Mouse (Mus musculus): ENCODE measurements around the gene Olfr320. TPM values are rescaled to one million over a fixed set of nuclear protein-coding genes. Genes with fewer than 3 reads are reported as not detected.

Gene Olfr320
- polyA plus RNA-seq (2015; fragmentation: Nextera tagmentation; extraction: Ambion mirVana), result not detected in 2 replicates

DNA sequence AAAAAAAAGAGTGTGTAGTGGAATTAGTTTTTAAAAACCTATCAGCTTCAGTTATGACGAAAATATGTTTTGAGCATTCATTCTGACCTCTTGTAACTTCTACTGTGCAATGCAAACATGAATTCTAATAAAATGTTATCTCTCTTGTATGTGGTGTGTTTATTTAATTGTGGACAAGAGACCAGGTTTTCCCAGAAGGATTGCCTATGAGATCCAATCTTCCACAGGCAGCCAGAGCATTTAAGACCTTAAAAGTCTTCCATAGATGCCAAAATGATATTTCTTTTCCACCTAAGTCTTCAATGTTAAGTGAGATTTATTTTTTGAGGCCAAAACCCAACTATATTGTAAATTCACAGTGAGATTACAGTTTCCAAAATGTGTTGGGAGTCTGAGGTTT is at the start of gene Olfr320:
TSS of gene Olfr320 (plus strand) at position 301 of the 400 bp plus-strand sequence.
- WGBS, result 74% methylated on average over 1 of the region's 1 CpGs
- Histone ChIP-seq H3K4me1 (no peaks in the 10 kb centered on the region), H3K9ac (no peak within 1 kb of the TSS), H3K27ac (replicated peaks) (no peak within 1 kb of the TSS), H3K36me3 (no peaks in the 10 kb centered on the region), H3K9me3 (replicated peaks) (no peaks in the 10 kb centered on the region), H3K4me3 (replicated peaks) (no peak within 1 kb of the TSS), H3K27me3 (no peaks in the 10 kb centered on the region), H3K4me2 (replicated peaks) (no peak within 1 kb of the TSS)
- no peak for ATAC-seq (ENCODE audit: insufficient number of reproducible peaks, low FRiP score, low TSS enrichment, low read depth)

- H3K27me3 ChIP-seq, result peaks cover 15% of the 10 kb centered on the region; the same call in 1 of the 2 replicates
- H3K4me3 ChIP-seq (replicated peaks), result no peak overlapping the region
- no peaks in the 10 kb centered on the region for H3K4me1 ChIP-seq
- no peaks in the 10 kb centered on the region for H3K36me3 ChIP-seq
- no peak overlapping the region for H3K9ac ChIP-seq
- no peak overlapping the region for H3K27ac ChIP-seq (replicated peaks)
- H3K9me3 ChIP-seq (replicated peaks), result no peaks in the 10 kb centered on the region
- H3K4me2 ChIP-seq (replicated peaks), result no peak overlapping the region
- WGBS, result 61% methylated on average over 4 of the region's 4 CpGs
- no peak for ATAC-seq (ENCODE audit: insufficient number of reproducible peaks, low FRiP score, low TSS enrichment, low read depth)
Observed at GRCm38 (mm10) chr11:58634878-58635277, 46.0 kb upstream of the Olfr320 start.

DNA sequence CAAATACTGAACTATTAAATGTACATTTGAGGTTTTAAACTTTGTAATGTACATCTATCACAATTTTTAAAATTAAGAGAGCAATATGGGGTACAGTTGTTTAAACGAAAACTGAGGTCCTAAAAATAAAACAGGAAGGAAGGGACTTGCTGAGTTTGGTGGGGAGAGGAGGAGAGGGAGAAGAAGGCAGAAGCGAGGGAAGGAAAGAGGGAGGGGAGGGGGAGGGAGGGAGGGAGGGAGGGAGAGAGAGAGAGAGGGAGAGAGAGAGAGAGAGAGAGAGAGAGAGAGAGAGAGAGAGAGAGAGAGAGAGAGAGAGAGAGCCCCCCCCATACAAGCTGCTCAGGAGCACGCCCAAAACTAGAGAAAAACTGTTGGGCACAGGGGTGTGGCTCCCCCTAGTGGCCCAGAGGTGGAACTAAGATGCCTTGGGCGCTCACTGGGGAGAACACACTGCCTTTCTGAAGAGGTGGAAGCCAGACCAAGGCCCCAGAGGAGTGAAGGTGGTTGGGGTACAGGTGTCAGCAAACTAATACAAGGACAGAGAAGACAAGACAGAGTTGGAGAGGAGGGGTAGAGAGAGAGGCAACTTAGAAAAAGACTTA is 44.4 kb upstream of the Olfr320 start:
- no peak overlapping the region for H3K4me3 ChIP-seq (replicated peaks)
- no peaks in the 10 kb centered on the region for H3K36me3 ChIP-seq
- H3K27ac ChIP-seq (replicated peaks), result no peak overlapping the region
- WGBS, result 10% methylated on average over 3 of the region's 4 CpGs
- H3K9me3 ChIP-seq (replicated peaks), result no peaks in the 10 kb centered on the region
- no peak for ATAC-seq (ENCODE audit: insufficient number of reproducible peaks, low FRiP score, low TSS enrichment, low read depth)
- H3K9ac ChIP-seq, result no peak overlapping the region
- H3K27me3 ChIP-seq, result peaks cover 30% of the 10 kb centered on the region
- peaks cover 9% of the 10 kb centered on the region for H3K4me1 ChIP-seq
- H3K4me2 ChIP-seq (replicated peaks), result no peak overlapping the region

- H3K4me3 ChIP-seq (replicated peaks), result no peak overlapping the region
- peaks cover 9% of the 10 kb centered on the region for H3K4me1 ChIP-seq
- no peak overlapping the region for H3K27ac ChIP-seq (replicated peaks)
- no peak overlapping the region for H3K9ac ChIP-seq
- peaks cover 33% of the 10 kb centered on the region for H3K27me3 ChIP-seq
- WGBS, result 36% methylated on average over 7 of the region's 7 CpGs
- no peaks in the 10 kb centered on the region for H3K36me3 ChIP-seq
- no peak overlapping the region for H3K4me2 ChIP-seq (replicated peaks)
- no peaks in the 10 kb centered on the region for H3K9me3 ChIP-seq (replicated peaks)
- no peak for ATAC-seq (ENCODE audit: insufficient number of reproducible peaks, low FRiP score, low TSS enrichment, low read depth)
Observed at GRCm38 (mm10) chr11:58638176-58638701, 42.7 kb upstream of the Olfr320 start.

GRCm38 (mm10) chr11:58640272-58640867 is 40.5 kb upstream of the Olfr320 start, which contains the start of gene Trim58:
TSS of gene Trim58 (plus strand) at chr11:58640465.
- WGBS, result 2% methylated on average over 34 of the region's 34 CpGs
- peak within 1 kb of the TSS; percentile 29 for H3K4me3 ChIP-seq (replicated peaks)
- H3K27ac ChIP-seq (replicated peaks), result no peak within 1 kb of the TSS
- peak within 1 kb of the TSS; percentile 59 for H3K4me2 ChIP-seq (replicated peaks)
- H3K9me3 ChIP-seq (replicated peaks), result no peaks in the 10 kb centered on the region
- H3K4me1 ChIP-seq, result peaks cover 9% of the 10 kb centered on the region
- no peak for ATAC-seq (ENCODE audit: insufficient number of reproducible peaks, low FRiP score, low TSS enrichment, low read depth)
- peaks cover 33% of the 10 kb centered on the region for H3K27me3 ChIP-seq
- no peak within 1 kb of the TSS for H3K9ac ChIP-seq
- no peaks in the 10 kb centered on the region for H3K36me3 ChIP-seq

GRCm38 (mm10) chr11:58641057-58641456 is 39.8 kb upstream of the Olfr320 start:
- peaks cover 9% of the 10 kb centered on the region for H3K4me1 ChIP-seq
- no peaks in the 10 kb centered on the region for H3K36me3 ChIP-seq
- no peak overlapping the region for H3K9ac ChIP-seq
- 25% methylated on average over 14 of the region's 14 CpGs for WGBS
- peak overlapping the region; percentile 59; the same call in 1 of the 2 replicates for H3K4me2 ChIP-seq (replicated peaks)
- H3K27ac ChIP-seq (replicated peaks), result no peak overlapping the region
- H3K4me3 ChIP-seq (replicated peaks), result no peak overlapping the region
- peaks cover 33% of the 10 kb centered on the region for H3K27me3 ChIP-seq
- no peaks in the 10 kb centered on the region for H3K9me3 ChIP-seq (replicated peaks)
- no peak for ATAC-seq (ENCODE audit: insufficient number of reproducible peaks, low FRiP score, low TSS enrichment, low read depth)

GRCm38 (mm10) chr11:58641638-58642358 is 39.1 kb upstream of the Olfr320 start:
- Histone ChIP-seq H3K36me3 (no peaks in the 10 kb centered on the region), H3K4me2 (replicated peaks) (no peak overlapping the region), H3K27me3 (peaks cover 33% of the 10 kb centered on the region), H3K27ac (replicated peaks) (no peak overlapping the region), H3K4me3 (replicated peaks) (no peak overlapping the region), H3K9me3 (replicated peaks) (no peaks in the 10 kb centered on the region), H3K9ac (no peak overlapping the region), H3K4me1 (peaks cover 9% of the 10 kb centered on the region)
- no peak for ATAC-seq (ENCODE audit: insufficient number of reproducible peaks, low FRiP score, low TSS enrichment, low read depth)
- WGBS, result 83% methylated on average over 13 of the region's 13 CpGs

GRCm38 (mm10) chr11:58643350-58643749 is 37.5 kb upstream of the Olfr320 start:
- Histone ChIP-seq H3K27me3 (peaks cover 26% of the 10 kb centered on the region), H3K4me2 (replicated peaks) (no peak overlapping the region)
- 30% methylated on average over 6 of the region's 6 CpGs for WGBS

GRCm38 (mm10) chr11:58655151-58655550 is 25.7 kb upstream of the Olfr320 start:
- H3K4me1 ChIP-seq, result no peaks in the 10 kb centered on the region
- no peak overlapping the region for H3K4me3 ChIP-seq (replicated peaks)
- 78% methylated on average over 3 of the region's 3 CpGs for WGBS

More at GRCm38 (mm10) chr11:58643350-58643749, 37.5 kb upstream of the Olfr320 start:
- Histone ChIP-seq H3K9ac (no peak overlapping the region), H3K4me3 (replicated peaks) (no peak overlapping the region), H3K4me1 (peaks cover 9% of the 10 kb centered on the region), H3K9me3 (replicated peaks) (no peaks in the 10 kb centered on the region), H3K36me3 (no peaks in the 10 kb centered on the region), H3K27ac (replicated peaks) (no peak overlapping the region)
- no peak for ATAC-seq (ENCODE audit: insufficient number of reproducible peaks, low FRiP score, low TSS enrichment, low read depth)

GRCm38 (mm10) chr11:58658596-58658995 is 22.3 kb upstream of the Olfr320 start, which contains the start of gene Olfr322:
TSS of gene Olfr322 (plus strand) at chr11:58658782.
- H3K4me2 ChIP-seq (replicated peaks), result no peak within 1 kb of the TSS
- no peak for ATAC-seq (ENCODE audit: insufficient number of reproducible peaks, low FRiP score, low TSS enrichment, low read depth)
- H3K4me1 ChIP-seq, result no peaks in the 10 kb centered on the region
- H3K9ac ChIP-seq, result no peak within 1 kb of the TSS
- no peaks in the 10 kb centered on the region for H3K9me3 ChIP-seq (replicated peaks)
- WGBS, result 86% methylated on average over 4 of the region's 4 CpGs
- H3K4me3 ChIP-seq (replicated peaks), result no peak within 1 kb of the TSS
- no peaks in the 10 kb centered on the region for H3K36me3 ChIP-seq
- H3K27ac ChIP-seq (replicated peaks), result no peak within 1 kb of the TSS
- no peaks in the 10 kb centered on the region for H3K27me3 ChIP-seq

More at GRCm38 (mm10) chr11:58655151-58655550, 25.7 kb upstream of the Olfr320 start:
- H3K27ac ChIP-seq (replicated peaks), result no peak overlapping the region
- H3K9ac ChIP-seq, result no peak overlapping the region
- H3K4me2 ChIP-seq (replicated peaks), result no peak overlapping the region
- no peak for ATAC-seq (ENCODE audit: insufficient number of reproducible peaks, low FRiP score, low TSS enrichment, low read depth)
- H3K27me3 ChIP-seq, result no peaks in the 10 kb centered on the region
- no peaks in the 10 kb centered on the region for H3K36me3 ChIP-seq
- no peaks in the 10 kb centered on the region for H3K9me3 ChIP-seq (replicated peaks)

- no peaks in the 10 kb centered on the region for H3K4me1 ChIP-seq
- H3K27ac ChIP-seq (replicated peaks), result no peak overlapping the region
- no peak overlapping the region for H3K4me3 ChIP-seq (replicated peaks)
- ATAC-seq (ENCODE audit: insufficient number of reproducible peaks, low FRiP score, low TSS enrichment, low read depth), result no peak
- H3K4me2 ChIP-seq (replicated peaks), result no peak overlapping the region
- no peaks in the 10 kb centered on the region for H3K36me3 ChIP-seq
- H3K9me3 ChIP-seq (replicated peaks), result no peaks in the 10 kb centered on the region
- H3K9ac ChIP-seq, result no peak overlapping the region
- H3K27me3 ChIP-seq, result no peaks in the 10 kb centered on the region
Observed at GRCm38 (mm10) chr11:58669252-58669651, 11.6 kb upstream of the Olfr320 start.

Data from embryonic facial prominence, embryonic 15.5 days (tissue).